Mouse (Mus musculus) adrenal gland, adult 8-10 months (tissue): ENCODE measurements at regions not wholly inside any gene's neighbourhood (a gene's known extent, or its start where the extent isn't known, plus 50 kb on each side); places are given as distances from the start of the nearest gene placed in this dataset.

Experiments used
- DNase-seq: peaks from one replicate; pipeline ENCODE4 v3.0.0; 2022

- no peak for DNase-seq
These were observed 667.1 kb downstream of the Defb40 start for GRCm38 (mm10) chr8:18310927-18311326.

- DNase-seq = no peak
These were observed 690.4 kb downstream of the Defb40 start for GRCm38 (mm10) chr8:18287536-18288237.

- no peak for DNase-seq
These were observed 698.1 kb downstream of the Defb40 start for GRCm38 (mm10) chr8:18279932-18280331.

- DNase-seq = no peak
These were observed 709.8 kb downstream of the Defb40 start for GRCm38 (mm10) chr8:18268301-18268700.

- DNase-seq = peak; percentile 5
These were observed 719.6 kb downstream of the Defb40 start for GRCm38 (mm10) chr8:18258287-18258961.

- DNase-seq = no peak
These were observed 731.8 kb downstream of the Defb40 start for GRCm38 (mm10) chr8:18246299-18246698.

GRCm38 (mm10) chr8:18217599-18217998 is 760.5 kb downstream of the Defb40 start:
- no peak for DNase-seq

GRCm38 (mm10) chr8:18217192-18217591 is 760.9 kb downstream of the Defb40 start:
- DNase-seq = no peak

- DNase-seq = no peak
These were observed 761.5 kb downstream of the Defb40 start for GRCm38 (mm10) chr8:18216516-18216915.

- no peak for DNase-seq
These were observed 768.0 kb downstream of the Defb40 start for GRCm38 (mm10) chr8:18210067-18210466.

- DNase-seq = no peak
These were observed 769.4 kb downstream of the Defb40 start for GRCm38 (mm10) chr8:18208658-18209057.

- DNase-seq = no peak
These were observed 790.6 kb downstream of the Defb40 start for GRCm38 (mm10) chr8:18187486-18187885.

- no peak for DNase-seq
These were observed 802.4 kb downstream of the Defb40 start for GRCm38 (mm10) chr8:18175544-18176092.

- DNase-seq = no peak
These were observed 819.4 kb downstream of the Defb40 start for GRCm38 (mm10) chr8:18158619-18159018.

GRCm38 (mm10) chr8:18115333-18116044 is 862.6 kb downstream of the Defb40 start:
- DNase-seq = no peak

- DNase-seq = no peak
These were observed 864.8 kb downstream of the Defb40 start for GRCm38 (mm10) chr8:18113262-18113661.

- DNase-seq = no peak
These were observed 868.6 kb downstream of the Defb40 start for GRCm38 (mm10) chr8:18109480-18109879.

GRCm38 (mm10) chr8:18106827-18107226 is 871.2 kb downstream of the Defb40 start:
- no peak for DNase-seq

GRCm38 (mm10) chr8:18065456-18065855 is 912.6 kb downstream of the Defb40 start:
- no peak for DNase-seq

GRCm38 (mm10) chr8:18059526-18059925 is 918.5 kb downstream of the Defb40 start:
- no peak for DNase-seq

- no peak for DNase-seq
These were observed 956.9 kb downstream of the Defb40 start for GRCm38 (mm10) chr8:18021196-18021595.

GRCm38 (mm10) chr8:18007567-18007966 is 970.5 kb downstream of the Defb40 start:
- no peak for DNase-seq

GRCm38 (mm10) chr8:18005660-18006059 is 972.4 kb downstream of the Defb40 start:
- no peak for DNase-seq
